Mouse (Mus musculus): Measurements from ENCODE around the gene Tuba1a.

GRCm38 (mm10) chr15:98952063-98952455, 1.4 kb downstream of the Tuba1a start:
- TF ChIP-seq CTCF (IDR thresholded peaks at IDR 0.05; ENCODE audit: low read depth) (no peak), EP300 (optimal IDR thresholded peaks at IDR 0.05) (no peak)

Measured in stomach, postnatal 0 days (tissue).